Mouse (Mus musculus) CD4-positive naive resting alpha-beta T cell, adult 57 days (primary cell): Measurements from ENCODE around the gene Ccl11. TPM values are rescaled to one million over a fixed set of nuclear protein-coding genes. Genes with fewer than 3 reads are reported as not detected.

Experiments
- total RNA-seq: library from RNA; stranded (reverse); gene quantifications from one replicate; pipeline ENCODE4 v1.2.4, GENCODE M21; 2023

The Ccl11 gene
- not detected for total RNA-seq

DNA sequence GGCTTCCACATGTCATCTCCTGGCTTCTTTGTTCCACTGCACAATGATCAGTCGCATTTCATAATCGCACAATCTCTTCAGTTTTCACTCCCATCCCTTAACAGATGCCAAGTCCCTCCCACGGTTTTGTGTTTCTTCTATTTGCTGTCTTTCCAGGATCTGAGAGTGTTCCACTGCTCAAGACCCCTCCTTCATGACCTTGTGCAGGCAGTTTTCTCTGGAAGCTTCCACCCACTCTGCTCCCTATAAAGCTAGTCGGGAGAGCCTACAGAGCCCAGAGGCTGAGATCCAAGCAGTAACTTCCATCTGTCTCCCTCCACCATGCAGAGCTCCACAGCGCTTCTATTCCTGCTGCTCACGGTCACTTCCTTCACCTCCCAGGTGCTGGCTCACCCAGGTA lies at the start of gene Ccl11:
Gene Ccl11, plus strand, starts transcription at position 178 of the 400 bp plus-strand sequence.

DNA sequence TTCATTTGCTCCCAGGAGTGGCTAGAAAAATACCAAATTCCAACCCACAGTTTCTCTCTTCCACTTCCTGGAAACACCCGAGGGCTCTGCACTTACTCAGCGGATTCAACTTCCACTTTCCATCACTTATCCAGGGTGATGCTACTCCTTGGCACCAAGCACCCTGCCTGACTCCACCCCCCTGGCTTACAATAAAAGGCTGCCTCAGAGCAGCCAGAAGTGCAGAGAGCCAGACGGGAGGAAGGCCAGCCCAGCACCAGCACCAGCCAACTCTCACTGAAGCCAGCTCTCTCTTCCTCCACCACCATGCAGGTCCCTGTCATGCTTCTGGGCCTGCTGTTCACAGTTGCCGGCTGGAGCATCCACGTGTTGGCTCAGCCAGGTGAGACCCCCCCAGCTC lies 22.3 kb upstream of the Ccl11 start, which contains the start of gene Ccl2:
Gene Ccl2, plus strand, starts transcription at position 216 of the 400 bp plus-strand sequence.

DNA sequence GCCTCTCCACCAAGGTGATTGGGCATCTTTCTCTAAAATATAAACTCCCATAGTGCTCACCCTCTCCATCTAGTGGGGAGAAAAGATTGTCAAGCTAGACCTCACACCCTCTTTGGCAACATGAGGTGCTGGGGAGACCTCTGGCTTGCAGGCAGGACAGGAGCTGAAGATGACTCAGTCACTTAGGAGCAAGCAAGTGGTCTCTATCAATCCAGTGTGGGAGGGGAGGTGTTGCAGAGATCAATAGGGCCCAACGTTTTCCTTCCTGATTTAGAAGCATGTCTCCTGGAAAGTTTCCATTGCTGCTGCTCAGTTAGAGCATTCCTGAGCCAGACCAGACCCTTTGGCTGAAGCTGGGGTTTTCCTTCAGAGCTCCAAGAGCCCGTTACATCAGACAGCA lies 19.1 kb upstream of the Ccl11 start, which contains the start of gene Gm17268:
Gene Gm17268, minus strand, starts transcription at position 28 of the 400 bp plus-strand sequence.

DNA sequence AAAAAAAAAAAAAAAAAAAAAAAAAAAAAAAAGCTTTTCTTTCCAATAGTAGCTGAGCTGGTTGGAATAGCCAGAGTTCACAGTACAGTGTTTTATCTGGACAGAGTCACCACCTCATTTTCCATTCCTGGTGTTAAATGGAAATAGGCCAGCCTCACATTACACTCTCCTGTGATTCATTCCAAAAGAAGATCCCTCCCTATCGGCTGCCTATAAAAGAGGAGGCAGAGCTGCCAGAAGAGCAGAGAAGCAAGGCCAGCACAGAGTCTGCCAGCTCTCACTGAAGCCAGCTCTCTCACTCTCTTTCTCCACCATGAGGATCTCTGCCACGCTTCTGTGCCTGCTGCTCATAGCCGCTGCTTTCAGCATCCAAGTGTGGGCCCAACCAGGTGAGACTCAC lies 12.2 kb upstream of the Ccl11 start, which contains the start of gene Ccl7:
Gene Ccl7, plus strand, starts transcription at position 242 of the 400 bp plus-strand sequence.

DNA sequence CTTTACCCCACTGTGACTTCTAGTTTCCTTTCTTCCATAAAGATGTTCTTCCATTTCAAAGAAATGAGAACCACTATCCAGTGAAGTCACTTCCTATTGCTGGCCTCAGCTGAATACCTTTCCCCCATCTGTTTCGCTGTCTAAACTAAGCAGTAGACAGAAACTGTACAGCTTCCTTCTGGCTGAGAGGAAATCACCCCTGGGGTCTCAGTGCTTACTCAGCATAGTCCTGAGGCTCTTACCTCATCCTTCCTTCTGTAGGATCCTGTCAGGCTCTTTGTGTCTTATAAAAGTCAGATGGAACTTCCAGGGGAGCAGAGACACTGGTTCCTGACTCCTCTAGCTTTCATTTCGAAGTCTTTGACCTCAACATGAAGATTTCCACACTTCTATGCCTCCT lies 43.9 kb downstream of the Ccl11 start, which contains the start of gene Ccl12:
Gene Ccl12, plus strand, starts transcription at position 317 of the 400 bp plus-strand sequence.

Other genes starting within 250 kb of the Ccl11 start
- gene 5530401A14Rik, start 197.2 kb upstream of the Ccl11 start, total RNA-seq, result not detected
- gene Asic2, start 89.4 kb upstream of the Ccl11 start, total RNA-seq, result not detected
- gene Ccl2, start 22.3 kb upstream of the Ccl11 start, total RNA-seq, result 0.77 TPM
- not detected for gene Gm17268, start 19.3 kb upstream of the Ccl11 start, total RNA-seq
- not detected for gene Ccl7, start 12.1 kb upstream of the Ccl11 start, total RNA-seq
- not detected for gene Ccl12, start 44.0 kb downstream of the Ccl11 start, total RNA-seq
- not detected for gene Ccl8, start 57.4 kb downstream of the Ccl11 start, total RNA-seq
- not detected for gene Ccl1, start 247.9 kb downstream of the Ccl11 start, total RNA-seq